Mouse (Mus musculus) yolk sac, embryonic 10.5 days (tissue): ENCODE data around the gene Lipm.

Experiments
- DNase-seq: peaks from one replicate; pipeline ENCODE4 v3.0.0-alpha.2; 2017; ENCODE audit warnings: low spot score

The Lipm gene

GRCm38 (mm10) chr19:34100633-34101032 is at the start of gene Lipm:
TSS of gene Lipm (plus strand) at chr19:34100933.
- DNase-seq = no peak

- DNase-seq = no peak
Measured at GRCm38 (mm10) chr19:34051502-34051901, 49.2 kb upstream of the Lipm start.

DNA sequence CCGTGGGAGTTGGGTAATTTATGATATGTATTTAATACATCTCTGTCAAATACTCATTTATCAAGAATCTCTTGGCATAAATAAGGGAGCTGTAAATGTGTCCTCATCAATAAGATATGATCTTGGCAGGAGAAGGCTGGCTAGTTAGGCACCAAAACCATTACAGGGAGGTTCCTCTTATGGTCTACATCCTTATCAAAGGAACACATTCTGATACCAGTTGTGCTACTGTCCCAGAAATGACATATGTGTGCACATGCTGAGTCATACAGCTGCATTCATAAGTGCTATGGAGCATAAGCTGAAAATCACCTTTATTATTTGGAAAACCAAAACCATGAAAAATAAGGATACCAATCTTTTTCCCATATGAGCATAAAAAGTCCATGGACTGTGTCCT is 37.2 kb upstream of the Lipm start:
- DNase-seq = no peak

DNA sequence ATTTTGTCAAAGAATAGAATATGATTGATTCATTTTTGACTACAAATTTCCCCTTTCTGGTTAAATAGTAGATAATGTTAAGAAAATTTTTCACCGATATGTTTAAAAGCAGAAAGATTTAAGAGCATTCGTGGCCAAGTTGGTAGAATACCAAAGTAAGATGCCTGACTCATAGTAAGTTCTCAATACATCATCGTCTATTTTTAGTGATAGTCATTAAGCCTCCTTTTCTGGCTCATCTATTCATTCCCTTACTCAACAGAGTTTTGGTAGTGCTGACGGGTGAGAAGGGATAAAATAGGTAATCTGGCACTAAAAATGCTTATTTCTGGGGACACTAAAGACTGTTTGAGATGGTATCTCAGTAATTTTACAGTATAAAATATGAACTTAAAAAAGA is 36.7 kb upstream of the Lipm start:
- DNase-seq = no peak

- DNase-seq = peak; percentile 21
Measured at GRCm38 (mm10) chr19:34066779-34067472, 33.8 kb upstream of the Lipm start, which contains the start of gene Lipn. TSS of gene Lipn (plus strand) at chr19:34067358.

DNA sequence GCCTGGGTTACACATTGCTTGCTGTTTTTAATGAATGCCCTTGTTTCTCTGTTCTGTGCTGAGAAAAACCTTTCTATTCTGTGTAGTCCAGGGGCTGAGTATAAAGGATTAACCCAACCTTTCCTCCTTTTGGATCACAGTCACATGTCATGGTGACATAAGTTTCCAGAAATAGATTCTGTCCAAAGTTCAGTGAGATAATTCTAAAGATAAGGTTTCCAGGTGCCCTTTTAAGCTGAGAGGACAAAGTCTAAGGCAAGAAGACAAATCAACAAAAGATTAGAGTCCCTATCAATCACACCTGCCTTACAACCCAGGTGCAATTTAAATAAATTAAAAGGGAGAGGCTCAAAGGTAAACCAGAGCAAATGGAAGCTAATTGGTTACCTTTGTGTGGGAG is 26.5 kb upstream of the Lipm start:
- peak; percentile 2 for DNase-seq

DNA sequence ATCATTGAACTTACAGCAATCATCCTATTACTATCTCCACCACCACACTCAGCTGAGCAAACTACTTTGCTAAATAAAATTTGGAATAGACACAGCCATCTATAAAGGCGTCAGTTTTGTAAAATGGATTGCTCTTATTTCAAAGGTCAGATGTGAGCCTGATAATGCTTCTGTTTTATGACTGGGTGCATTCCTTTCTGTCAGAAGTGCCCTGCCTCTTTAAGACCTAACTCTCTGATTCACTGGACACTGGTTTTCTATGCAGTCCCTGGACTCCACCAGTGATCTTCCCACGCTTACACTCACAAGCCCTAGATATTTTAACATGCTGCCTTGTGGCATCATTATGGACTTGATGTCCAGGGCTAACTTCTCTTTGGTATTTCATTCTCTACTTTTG is 22.6 kb upstream of the Lipm start:
- DNase-seq = no peak

DNA sequence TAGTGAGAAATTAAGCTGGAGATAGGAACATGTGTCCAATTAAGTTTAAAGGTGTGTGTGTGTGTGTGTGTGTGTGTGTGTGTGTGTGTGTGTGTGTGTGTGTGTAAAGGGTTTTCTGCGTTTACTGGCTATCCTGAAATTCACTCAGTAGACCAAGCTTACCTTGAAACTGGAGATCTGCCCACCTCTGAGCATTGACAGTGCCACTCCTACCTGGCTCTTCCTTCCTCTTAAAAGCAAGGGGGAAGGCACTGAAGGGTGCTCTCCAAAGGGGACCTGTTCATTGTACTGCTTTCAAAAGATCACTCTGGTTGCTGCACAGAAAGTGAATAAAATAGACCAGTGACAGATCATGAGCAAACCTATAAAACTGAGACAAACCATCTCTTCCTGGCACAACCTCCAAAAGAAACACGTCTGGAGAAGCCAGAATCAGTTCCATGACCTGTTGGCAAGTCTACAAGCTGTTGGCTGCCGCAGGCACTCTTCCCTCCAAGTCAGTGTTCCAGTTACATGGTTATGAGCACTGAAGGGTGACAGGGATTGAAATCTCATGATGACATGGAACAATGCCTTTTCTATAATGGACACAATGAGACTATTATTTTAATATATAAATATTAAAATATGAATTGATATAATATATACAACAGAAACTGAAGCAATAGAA is 11.6 kb upstream of the Lipm start:
- DNase-seq = no peak

GRCm38 (mm10) chr19:34095381-34095780 is 5.4 kb upstream of the Lipm start:
- no peak for DNase-seq

GRCm38 (mm10) chr19:34096228-34096627 is 4.5 kb upstream of the Lipm start:
- DNase-seq = no peak

DNA sequence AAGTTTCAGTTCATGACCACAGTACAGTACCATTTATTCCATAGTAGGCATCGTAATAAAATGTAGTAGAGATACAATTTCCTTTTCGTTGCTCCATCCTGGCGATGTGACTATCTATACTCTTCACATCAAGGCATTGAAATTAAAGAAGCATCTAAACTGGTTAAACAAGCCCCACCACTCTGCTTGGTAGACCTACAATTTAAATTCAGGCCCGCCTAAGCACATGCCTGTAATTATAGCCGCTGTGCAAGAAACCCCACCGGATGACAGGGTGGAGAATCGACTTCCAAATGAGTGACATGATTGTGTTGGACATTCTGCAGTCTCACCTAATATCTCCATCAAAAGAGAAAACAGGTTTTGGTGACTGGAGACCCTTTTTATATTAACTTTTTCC is 1.2 kb downstream of the Lipm start:
- no peak for DNase-seq

- no peak for DNase-seq
Measured at GRCm38 (mm10) chr19:34104841-34105240, 4.1 kb downstream of the Lipm start.

- no peak for DNase-seq
Measured at GRCm38 (mm10) chr19:34119102-34119501, 18.4 kb downstream of the Lipm start.

GRCm38 (mm10) chr19:34119653-34120052 is 18.9 kb downstream of the Lipm start:
- no peak for DNase-seq

DNA sequence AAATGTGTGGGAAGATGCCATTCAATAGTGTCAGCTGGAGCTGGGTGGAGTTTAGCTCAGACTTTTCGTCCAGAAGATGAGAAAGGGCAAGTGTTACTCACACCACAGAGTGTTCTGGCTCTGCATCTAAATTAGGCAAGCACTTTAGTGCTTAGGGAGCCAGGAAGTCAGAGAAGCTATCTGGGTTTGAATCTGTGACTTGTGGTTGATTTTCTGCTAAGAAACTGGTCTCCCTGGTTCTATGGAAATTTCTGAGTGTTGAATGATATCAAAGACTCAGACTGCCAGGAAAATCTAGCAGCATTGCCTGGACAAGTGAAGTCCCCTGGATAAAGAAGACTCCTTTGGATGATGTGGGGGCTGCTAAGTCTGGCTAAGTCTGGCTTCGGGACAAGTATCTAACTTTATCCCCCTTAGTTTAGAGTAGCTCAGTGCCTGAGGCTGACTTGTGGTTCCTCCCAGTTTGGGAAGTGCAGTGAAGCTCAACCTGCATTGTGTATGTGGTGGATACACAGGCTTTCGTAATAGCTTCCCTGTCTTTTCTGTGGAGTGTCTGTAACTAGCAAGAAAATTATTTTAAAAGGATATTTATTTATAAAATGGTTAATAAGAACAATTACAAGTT is 19.5 kb downstream of the Lipm start:
- DNase-seq = no peak

DNA sequence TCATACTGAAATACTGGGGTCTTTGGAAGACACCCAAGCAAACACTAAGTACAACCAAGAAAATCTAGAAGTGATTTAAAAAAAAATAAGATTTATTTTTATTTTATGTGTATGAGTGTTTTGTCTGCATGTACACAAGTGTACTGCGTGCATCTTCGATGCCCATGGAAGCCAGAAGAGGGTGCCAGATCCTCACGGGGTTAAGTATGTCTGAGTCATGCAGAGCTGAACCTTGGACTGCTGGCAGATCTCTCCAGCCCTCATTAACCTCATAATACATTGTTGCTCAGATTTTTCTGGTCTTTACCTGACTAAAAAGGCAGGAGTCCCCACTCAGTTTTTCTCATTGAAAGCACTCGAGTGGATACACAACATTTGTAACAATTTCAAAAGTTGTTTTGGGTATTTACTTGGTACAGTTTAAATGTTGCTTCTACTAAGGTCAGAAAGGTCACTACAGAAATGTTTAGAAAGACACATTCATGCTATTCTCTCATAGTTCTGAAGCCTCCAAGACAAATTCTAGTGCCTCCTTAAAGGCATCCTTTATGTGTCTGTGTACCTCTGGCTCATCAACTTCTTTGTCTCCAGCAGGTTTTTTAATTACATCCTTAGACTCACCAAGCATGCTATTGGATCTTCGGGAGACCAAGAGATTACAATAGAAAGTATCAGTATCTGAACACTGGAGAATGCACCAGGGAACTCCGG is 38.1 kb downstream of the Lipm start:
- DNase-seq = no peak

- DNase-seq = no peak
Measured at GRCm38 (mm10) chr19:34139431-34140046, 38.8 kb downstream of the Lipm start.

GRCm38 (mm10) chr19:34148421-34148820 is 47.7 kb downstream of the Lipm start:
- DNase-seq = no peak

DNA sequence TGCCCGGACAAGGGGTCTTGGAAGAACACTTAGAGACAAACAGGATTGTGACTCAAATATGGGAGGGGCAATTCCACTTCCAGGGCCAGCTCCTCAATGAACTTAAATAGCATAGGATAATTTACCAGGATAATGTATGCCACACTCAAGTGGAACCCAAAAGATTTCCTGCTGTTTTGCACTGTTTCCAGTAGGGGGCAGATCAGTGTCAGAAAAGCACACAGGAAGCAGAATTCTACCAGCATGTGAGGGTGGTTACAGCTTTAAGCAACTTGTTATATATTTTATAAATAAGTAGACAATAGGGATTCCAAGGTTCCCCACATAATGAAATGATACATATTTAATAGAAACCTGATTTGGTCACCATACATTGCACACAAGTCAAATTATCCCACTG is 51.2 kb downstream of the Lipm start:
- no peak for DNase-seq

- no peak for DNase-seq
Measured at GRCm38 (mm10) chr19:34153263-34154144, 52.8 kb downstream of the Lipm start.

DNA sequence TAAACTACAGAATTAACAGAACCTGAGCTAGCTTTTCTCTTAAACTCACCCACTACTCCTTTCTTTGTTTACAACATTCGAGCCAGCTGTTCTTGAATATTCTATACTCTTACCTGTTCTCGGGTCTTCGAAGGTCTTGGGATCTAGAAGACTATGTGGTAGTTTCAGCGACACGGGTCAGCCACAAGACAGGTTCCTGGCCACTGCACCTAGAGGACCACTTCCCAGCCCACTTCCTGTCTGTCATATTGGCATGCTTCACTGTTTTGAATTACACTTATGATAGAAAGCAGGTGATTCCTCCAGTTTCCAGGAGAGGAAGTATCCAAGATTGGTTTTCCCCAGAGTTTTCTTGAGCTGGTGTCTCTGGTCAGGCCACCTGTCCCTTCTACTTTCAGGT is 62.0 kb downstream of the Lipm start:
- no peak for DNase-seq
